Mouse (Mus musculus) MEL (cell line): ENCODE data around the gene Atg14. TPM values are rescaled to one million over a fixed set of nuclear protein-coding genes. Genes with fewer than 3 reads are reported as not detected.

Experiments used
- DNase-seq: peaks from one replicate; pipeline ENCODE4 v3.0.0; 2011; ENCODE audit warnings: low read depth, low spot score
- H3K27ac ChIP-seq: 2 replicates; pipeline ENCODE4 v1.5.1; 2012; ENCODE audit warnings: low read depth, mild to moderate bottlenecking, control low read depth, low read length, moderate library complexity; ENCODE audit not compliant: control insufficient read depth
- H3K27me3 ChIP-seq, 2 experiments: fragments of 150-350 bp in 1 of 2; sonication (generic) in 1 of 2; 2 replicates each; pipeline ENCODE4 v1.6.1; 2012; ENCODE audit warnings: low read length in 2 of 2, mild to moderate bottlenecking in 2 of 2, improper control_type of control experiment in 1 of 2, moderate library complexity in 1 of 2; ENCODE audit not compliant: insufficient read depth in 2 of 2, control insufficient read depth in 1 of 2
- H3K36me3 ChIP-seq, 2 experiments: 2 replicates each; pipeline ENCODE4 v1.6.1; 2012 to 2014; ENCODE audit warnings: low read length in 2 of 2, improper control_type of control experiment in 1 of 2, inconsistent platforms in 1 of 2, mild to moderate bottlenecking in 1 of 2; ENCODE audit not compliant: insufficient read depth in 2 of 2, control insufficient read depth in 1 of 2
- H3K4me1 ChIP-seq, 2 experiments: fragments of 150-350 bp in 1 of 2; sonication (generic) in 1 of 2; 2 replicates each; pipeline ENCODE4 v1.6.1; 2012; ENCODE audit warnings: low read length in 2 of 2, improper control_type of control experiment in 1 of 2, mild to moderate bottlenecking in 1 of 2; ENCODE audit not compliant: insufficient read depth in 2 of 2, control insufficient read depth in 1 of 2
- H3K4me3 ChIP-seq, 2 experiments: fragments of 150-350 bp in 1 of 2; sonication (generic) in 1 of 2; 2 replicates each; pipeline ENCODE4 v1.5.1; 2012; ENCODE audit warnings: low read depth in 2 of 2, low read length in 2 of 2, mild to moderate bottlenecking in 2 of 2, moderate library complexity in 2 of 2, control low read depth in 1 of 2, improper control_type of control experiment in 1 of 2; ENCODE audit not compliant: control insufficient read depth in 1 of 2, insufficient read depth in 1 of 2
- H3K79me2 ChIP-seq: 2 replicates; pipeline ENCODE4 v1.6.1; 2012; ENCODE audit warnings: mild to moderate bottlenecking, low read length, moderate library complexity; ENCODE audit not compliant: control insufficient read depth, poor library complexity, insufficient read depth
- H3K9ac ChIP-seq: 2 replicates; pipeline ENCODE4 v1.6.1; 2012; ENCODE audit warnings: low read depth, mild to moderate bottlenecking, control low read depth, low read length, moderate library complexity; ENCODE audit not compliant: control insufficient read depth, poor library complexity, severe bottlenecking
- H3K9me3 ChIP-seq: fragments of 150-350 bp; sonication (generic); replicated peaks from 2 replicates; pipeline ENCODE4 v1.6.1; 2012; ENCODE audit warnings: mild to moderate bottlenecking, low read length, improper control_type of control experiment, moderate library complexity; ENCODE audit not compliant: insufficient read depth
- BHLHE40 ChIP-seq: IDR thresholded peaks from 2 replicates; pipeline ENCODE4 v1.6.1; 2012; ENCODE audit warnings: low read depth, mild to moderate bottlenecking, inconsistent platforms, low read length, improper control_type of control experiment, borderline replicate concordance
- CHD1 ChIP-seq: IDR thresholded peaks from 2 replicates; pipeline ENCODE4 v1.6.1; 2012; ENCODE audit warnings: low read depth, mild to moderate bottlenecking, inconsistent platforms, low read length, improper control_type of control experiment
- CHD2 ChIP-seq: IDR thresholded peaks from 2 replicates; pipeline ENCODE4 v1.6.1; 2011; ENCODE audit warnings: low read length, improper control_type of control experiment
- CTCF ChIP-seq, 3 experiments: IDR thresholded peaks in 2 of 3; conservative IDR thresholded peaks in 1 of 3; 2 replicates each; pipeline ENCODE4 v1.5.1; 2011 to 2012; ENCODE audit warnings: low read length in 3 of 3, low read depth in 2 of 3, mild to moderate bottlenecking in 2 of 3, improper control_type of control experiment in 1 of 3, inconsistent platforms in 1 of 3, mixed read lengths in 1 of 3, moderate library complexity in 1 of 3; ENCODE audit not compliant: control insufficient read depth in 1 of 3, insufficient read depth in 1 of 3, poor library complexity in 1 of 3, severe bottlenecking in 1 of 3
- E2F4 ChIP-seq: IDR thresholded peaks from 2 replicates; pipeline ENCODE4 v1.6.1; 2011; ENCODE audit warnings: low read depth, low read length, improper control_type of control experiment, borderline replicate concordance
- ELF1 ChIP-seq: IDR thresholded peaks from 2 replicates; pipeline ENCODE4 v1.6.1; 2014; ENCODE audit warnings: low read depth, mild to moderate bottlenecking, inconsistent platforms, low read length, improper control_type of control experiment, moderate library complexity
- ETS1 ChIP-seq: IDR thresholded peaks from 2 replicates; pipeline ENCODE4 v1.6.1; 2012; ENCODE audit warnings: low read depth, mild to moderate bottlenecking, inconsistent platforms, low read length, improper control_type of control experiment, moderate library complexity
- GABPA ChIP-seq: IDR thresholded peaks from 2 replicates; pipeline ENCODE4 v1.6.1; 2012; ENCODE audit warnings: low read depth, mild to moderate bottlenecking, inconsistent platforms, low read length, improper control_type of control experiment, moderate library complexity
- GATA1 ChIP-seq: IDR thresholded peaks from 2 replicates; pipeline ENCODE4 v1.6.1; 2011; ENCODE audit warnings: low read depth, low read length, improper control_type of control experiment
- HCFC1 ChIP-seq: IDR thresholded peaks from 2 replicates; pipeline ENCODE4 v1.6.1; 2012; ENCODE audit warnings: low read depth, mild to moderate bottlenecking, inconsistent platforms, low read length, improper control_type of control experiment, moderate library complexity
- JUND ChIP-seq: IDR thresholded peaks from 2 replicates; pipeline ENCODE4 v1.6.1; 2011; ENCODE audit warnings: low read depth, mild to moderate bottlenecking, improper control_type of control experiment, low read length
- KAT2A ChIP-seq: conservative IDR thresholded peaks from 2 replicates; pipeline ENCODE4 v1.6.1; 2012; ENCODE audit warnings: low read depth, low read length, improper control_type of control experiment, inconsistent platforms
- MAFK ChIP-seq: IDR thresholded peaks from 2 replicates; pipeline ENCODE4 v1.6.1; 2011; ENCODE audit warnings: low read depth, mild to moderate bottlenecking, low read length, improper control_type of control experiment, borderline replicate concordance
- MAZ ChIP-seq: IDR thresholded peaks from 2 replicates; pipeline ENCODE4 v1.6.1; 2012; ENCODE audit warnings: low read depth, mild to moderate bottlenecking, inconsistent platforms, low read length, improper control_type of control experiment
- MEF2A ChIP-seq: IDR thresholded peaks from 2 replicates; pipeline ENCODE4 v1.6.1; 2014; ENCODE audit warnings: low read depth, mild to moderate bottlenecking, inconsistent platforms, low read length, improper control_type of control experiment; ENCODE audit not compliant: poor library complexity, insufficient replicate concordance, severe bottlenecking; ENCODE audit errors: extremely low read depth
- MXI1 ChIP-seq: IDR thresholded peaks from 2 replicates; pipeline ENCODE4 v1.6.1; 2011; ENCODE audit warnings: mild to moderate bottlenecking, low read depth, low read length, improper control_type of control experiment
- MYB ChIP-seq: IDR thresholded peaks from 2 replicates; pipeline ENCODE4 v1.6.1; 2011; ENCODE audit warnings: mild to moderate bottlenecking, low read depth, low read length, improper control_type of control experiment
- MYC ChIP-seq: IDR thresholded peaks from 2 replicates; pipeline ENCODE4 v1.6.1; 2011; ENCODE audit warnings: low read depth, mild to moderate bottlenecking, low read length, improper control_type of control experiment, moderate library complexity
- NELFE ChIP-seq: IDR thresholded peaks from 2 replicates; pipeline ENCODE4 v1.6.1; 2011; ENCODE audit warnings: low read depth, low read length, improper control_type of control experiment
- NRF1 ChIP-seq: IDR thresholded peaks from 2 replicates; pipeline ENCODE4 v1.6.1; 2014; ENCODE audit warnings: low read depth, mild to moderate bottlenecking, inconsistent platforms, low read length, improper control_type of control experiment, moderate library complexity; ENCODE audit not compliant: poor library complexity, insufficient read depth, severe bottlenecking
- POLR2A ChIP-seq, 2 experiments: IDR thresholded peaks; 2 replicates each; pipeline ENCODE4 v1.6.1; 2011 to 2012; ENCODE audit warnings: low read length in 2 of 2, mild to moderate bottlenecking in 2 of 2, control low read depth in 1 of 2, improper control_type of control experiment in 1 of 2, low read depth in 1 of 2, moderate library complexity in 1 of 2; ENCODE audit not compliant: control insufficient read depth in 1 of 2, insufficient read depth in 1 of 2, poor library complexity in 1 of 2
- POLR2AphosphoS2 ChIP-seq: IDR thresholded peaks from 2 replicates; pipeline ENCODE4 v1.6.1; 2011; ENCODE audit warnings: low read length, improper control_type of control experiment
- POLR2AphosphoS5 ChIP-seq: IDR thresholded peaks from 2 replicates; pipeline ENCODE4 v1.6.1; 2012; ENCODE audit warnings: low read depth, borderline replicate concordance, mild to moderate bottlenecking, inconsistent platforms, low read length, moderate library complexity, mixed read lengths
- RAD21 ChIP-seq: IDR thresholded peaks from 2 replicates; pipeline ENCODE4 v1.6.1; 2011; ENCODE audit warnings: mild to moderate bottlenecking, low read depth, low read length, improper control_type of control experiment
- RCOR1 ChIP-seq: IDR thresholded peaks from 2 replicates; pipeline ENCODE4 v1.6.1; 2012; ENCODE audit warnings: low read depth, mild to moderate bottlenecking, inconsistent platforms, low read length, improper control_type of control experiment
- SIN3A ChIP-seq: IDR thresholded peaks from 2 replicates; pipeline ENCODE4 v1.6.1; 2012; ENCODE audit warnings: low read length, improper control_type of control experiment, inconsistent platforms
- SMC3 ChIP-seq: IDR thresholded peaks from 2 replicates; pipeline ENCODE4 v1.6.1; 2011; ENCODE audit warnings: low read depth, low read length, improper control_type of control experiment
- TAL1 ChIP-seq: IDR thresholded peaks from 2 replicates; pipeline ENCODE4 v1.6.1; 2012; ENCODE audit warnings: mild to moderate bottlenecking, inconsistent platforms, low read length, moderate library complexity, mixed read lengths
- TBP ChIP-seq: IDR thresholded peaks from 2 replicates; pipeline ENCODE4 v1.8.0; 2011; ENCODE audit warnings: low read depth, low read length, improper control_type of control experiment
- TCF12 ChIP-seq: IDR thresholded peaks from 2 replicates; pipeline ENCODE4 v1.6.1; 2014; ENCODE audit warnings: low read depth, mild to moderate bottlenecking, inconsistent platforms, low read length, improper control_type of control experiment, moderate library complexity
- UBTF ChIP-seq: IDR thresholded peaks from 2 replicates; pipeline ENCODE4 v1.6.1; 2012; ENCODE audit warnings: low read depth, mild to moderate bottlenecking, inconsistent platforms, low read length, improper control_type of control experiment, moderate library complexity, borderline replicate concordance; ENCODE audit not compliant: insufficient read depth
- USF2 ChIP-seq, 2 experiments: IDR thresholded peaks; 2 replicates each; pipeline ENCODE4 v1.6.1; 2011 to 2012; ENCODE audit warnings: improper control_type of control experiment in 2 of 2, low read length in 2 of 2, borderline replicate concordance in 1 of 2, inconsistent platforms in 1 of 2, low read depth in 1 of 2, mild to moderate bottlenecking in 1 of 2; ENCODE audit not compliant: insufficient read depth in 1 of 2
- ZC3H11A ChIP-seq: IDR thresholded peaks from 2 replicates; pipeline ENCODE4 v1.6.1; 2012; ENCODE audit warnings: low read depth, mild to moderate bottlenecking, inconsistent platforms, low read length, improper control_type of control experiment
- ZKSCAN1 ChIP-seq: IDR thresholded peaks from 2 replicates; pipeline ENCODE4 v1.6.1; 2012; ENCODE audit warnings: low read depth, mild to moderate bottlenecking, inconsistent platforms, low read length, improper control_type of control experiment, moderate library complexity
- ZMIZ1 ChIP-seq: IDR thresholded peaks from 2 replicates; pipeline ENCODE4 v1.6.1; 2012; ENCODE audit warnings: low read depth, mild to moderate bottlenecking, inconsistent platforms, low read length, improper control_type of control experiment, moderate library complexity
- ZNF384 ChIP-seq: IDR thresholded peaks from 2 replicates; pipeline ENCODE4 v1.6.1; 2012; ENCODE audit warnings: low read depth, mild to moderate bottlenecking, inconsistent platforms, low read length, improper control_type of control experiment
- polyA plus RNA-seq, 2 experiments: library from polyadenylated mRNA; stranded (reverse) in 1 of 2; unstranded in 1 of 2; fragments of >175 nt in 1 of 2; fragments of >200 nt in 1 of 2; gene quantifications; 2 replicates each; pipeline versions ENCODE4 v1.2.1 to v1.2.4; 2012; ENCODE audit warnings: low replicate concordance in 2 of 2, low read depth in 1 of 2; ENCODE audit not compliant: insufficient read length in 2 of 2, insufficient read depth in 1 of 2, missing spikeins in 1 of 2
- total RNA-seq: library from RNA; depleted of rRNA; stranded (reverse); fragments of 300-350 nt; gene quantifications from 2 replicates; pipeline ENCODE4 v1.2.3, GENCODE M21; 2012

Gene Atg14
- total and polyA plus RNA-seq, 3 experiments, result 3.1 to 5.7 TPM; not detected in 1

GRCm38 (mm10) chr14:47533365-47534175 is 36.9 kb downstream of the Atg14 start:
- no peak overlapping the region for H3K9ac ChIP-seq
- H3K4me3 ChIP-seq, result no peak overlapping the region
- DNase-seq, result peak; percentile 88
- H3K4me1 ChIP-seq, result peaks cover 2 to 13% of the 10 kb centered on the region in 2 experiments; a peak in 3 of 4 replicates
- no peaks in the 10 kb centered on the region for H3K79me2 ChIP-seq
- H3K27me3 ChIP-seq, result no peaks in the 10 kb centered on the region
- peaks cover 0 to 3% of the 10 kb centered on the region in 2 experiments; a peak in 1 of 4 replicates for H3K36me3 ChIP-seq
- peak overlapping the region; percentile 2; the same call in 1 of the 2 replicates for H3K27ac ChIP-seq
- no peaks in the 10 kb centered on the region for H3K9me3 ChIP-seq
- TF ChIP-seq CHD1, result no peak
- no peak for TF ChIP-seq NRF1
- TF ChIP-seq ETS1, result peak; percentile 90
- TF ChIP-seq GABPA, result no peak
- TF ChIP-seq MEF2A, result no peak
- TF ChIP-seq MYB, result no peak
- TF ChIP-seq ZMIZ1, result no peak
- no peak for TF ChIP-seq POLR2AphosphoS5
- no peak for TF ChIP-seq UBTF
- TF ChIP-seq POLR2AphosphoS2, result no peak
- no peak for TF ChIP-seq JUND
- TF ChIP-seq MAZ, result no peak
- TF ChIP-seq KAT2A, result no peak
- peak; percentile 80 for TF ChIP-seq MYC
- TF ChIP-seq TAL1, result peak; percentile 89
- TF ChIP-seq MAFK, result peak; percentile 93
- TF ChIP-seq CHD2, result no peak
- TF ChIP-seq RAD21, result peak; percentile 49
- no peak for TF ChIP-seq ELF1
- TF ChIP-seq USF2 (IDR thresholded peaks at IDR 0.05; ENCODE audit: borderline replicate concordance in 1 of 2, insufficient read depth in 1 of 2, low read depth in 1 of 2, low read length in 2 of 2), result 0 out of 4 replicates have a peak, but pooled peaks of 1 of the 2 experiments have one; percentile 15
- no peak for TF ChIP-seq TBP
- TF ChIP-seq ZKSCAN1, result no peak
- TF ChIP-seq TCF12, result peak; percentile 53
- TF ChIP-seq SIN3A, result peak; percentile 52
- TF ChIP-seq MXI1, result peak; percentile 87; the same call in 1 of the 2 replicates
- TF ChIP-seq GATA1, result peak; percentile 58
- peak; percentile 51 for TF ChIP-seq SMC3
- peak in 2 of 3 experiments; percentile 29 to 62; a peak in 4 of 6 replicates for TF ChIP-seq CTCF (IDR thresholded peaks at IDR 0.05 in 2 of 3, conservative IDR thresholded peaks at IDR 0.05 in 1 of 3; ENCODE audit: control insufficient read depth in 1 of 3, insufficient read depth in 1 of 3, low read depth in 2 of 3, low read length in 3 of 3, poor library complexity in 1 of 3, severe bottlenecking in 1 of 3)
- peak; percentile 53 for TF ChIP-seq ZC3H11A
- no peak for TF ChIP-seq E2F4
- TF ChIP-seq BHLHE40, result peak; percentile 83
- no peak for TF ChIP-seq ZNF384
- TF ChIP-seq RCOR1, result no peak
- TF ChIP-seq HCFC1, result no peak
- TF ChIP-seq NELFE, result no peak
- TF ChIP-seq POLR2A (IDR thresholded peaks at IDR 0.05; ENCODE audit: control insufficient read depth in 1 of 2, insufficient read depth in 1 of 2, low read depth in 1 of 2, low read length in 2 of 2, poor library complexity in 1 of 2), result no peak
